Mouse (Mus musculus): ENCODE measurements around the gene Lyrm9.

GRCm38 (mm10) chr11:78814461-78814941 lies 11.9 kb upstream of the Lyrm9 start:
- no peak for TF ChIP-seq USF1 (IDR thresholded peaks at IDR 0.05; ENCODE audit: low read depth, low read length)
- TF ChIP-seq POLR2A (IDR thresholded peaks at IDR 0.05; ENCODE audit: low read depth, low read length) = no peak
- no peak for TF ChIP-seq PAX5 (IDR thresholded peaks at IDR 0.05; ENCODE audit: low read length)
- no peak for TF ChIP-seq CTCF (conservative IDR thresholded peaks at IDR 0.05 in 1 of 2, IDR thresholded peaks at IDR 0.05 in 1 of 2; ENCODE audit: low read depth in 2 of 2, low read length in 2 of 2)
- TF ChIP-seq CHD1 (IDR thresholded peaks at IDR 0.05; ENCODE audit: low read depth, low read length) = no peak
- TF ChIP-seq MAX (IDR thresholded peaks at IDR 0.05; ENCODE audit: low read length) = no peak
- TF ChIP-seq CHD2 (IDR thresholded peaks at IDR 0.05; ENCODE audit: low read length) = no peak
- no peak for TF ChIP-seq RCOR1 (conservative IDR thresholded peaks at IDR 0.05; ENCODE audit: low read depth, low read length)
- no peak for TF ChIP-seq EP300 (IDR thresholded peaks at IDR 0.05; ENCODE audit: low read length)

Data from CH12.LX (cell line).